Mouse (Mus musculus): Measurements from ENCODE around the gene Dach1. TPM values are rescaled to one million over a fixed set of nuclear protein-coding genes. Genes with fewer than 3 reads are reported as not detected.

Dach1 gene
- polyA plus RNA-seq, 1 experiment from 2014 or later = 9.4 TPM

DNA sequence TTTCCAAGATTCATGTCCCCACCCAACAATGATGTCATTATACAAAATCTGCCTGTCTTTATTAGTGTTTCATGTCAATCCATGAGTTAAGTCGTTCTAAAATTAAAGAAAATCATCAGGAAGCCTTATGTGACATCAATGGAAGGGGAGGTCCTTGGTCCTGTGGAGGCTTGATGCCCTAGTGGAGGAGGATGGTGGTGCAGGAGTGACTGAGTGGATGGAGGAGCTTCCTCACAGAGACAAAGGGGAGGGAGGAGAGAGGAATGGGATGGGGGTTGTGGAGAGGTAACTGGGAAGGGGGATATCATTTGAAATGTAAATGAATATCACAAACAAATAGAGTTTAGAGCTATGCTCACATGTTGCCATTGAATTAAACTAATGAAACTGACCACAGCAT, 287.6 kb downstream of the Dach1 start:
- Histone ChIP-seq H3K27ac (replicated peaks) (no peak overlapping the region), H3K27me3 (replicated peaks; ENCODE audit: low read depth, poor library complexity, severe bottlenecking) (no peaks in the 10 kb centered on the region), H3K4me3 (no peak overlapping the region), H3K9me3 (no peaks in the 10 kb centered on the region), H3K36me3 (replicated peaks) (no peaks in the 10 kb centered on the region), H3K4me1 (no peaks in the 10 kb centered on the region)
- WGBS = 45% methylated on average over 1 of the region's 1 CpGs
- no peak for DNase-seq (ENCODE audit: low spot score)

- Histone ChIP-seq H3K27me3 (replicated peaks; ENCODE audit: low read depth, poor library complexity, severe bottlenecking) (no peaks in the 10 kb centered on the region), H3K9me3 (no peaks in the 10 kb centered on the region), H3K4me3 (no peak overlapping the region), H3K27ac (replicated peaks) (no peak overlapping the region), H3K4me1 (no peaks in the 10 kb centered on the region), H3K36me3 (replicated peaks) (no peaks in the 10 kb centered on the region)
- WGBS = 58% methylated on average over 2 of the region's 2 CpGs
- no peak for DNase-seq (ENCODE audit: low spot score)
Observed at GRCm38 (mm10) chr14:97871001-97871400, 298.6 kb downstream of the Dach1 start.

GRCm38 (mm10) chr14:97858384-97858783, 311.2 kb downstream of the Dach1 start:
- no peak for DNase-seq (ENCODE audit: low spot score)
- Histone ChIP-seq H3K4me3 (no peak overlapping the region), H3K9me3 (no peaks in the 10 kb centered on the region), H3K36me3 (replicated peaks) (no peaks in the 10 kb centered on the region), H3K27ac (replicated peaks) (no peak overlapping the region), H3K4me1 (no peaks in the 10 kb centered on the region), H3K27me3 (replicated peaks; ENCODE audit: low read depth, poor library complexity, severe bottlenecking) (no peaks in the 10 kb centered on the region)
- 81% methylated on average over 3 of the region's 3 CpGs for WGBS

- Histone ChIP-seq H3K9me3 (no peaks in the 10 kb centered on the region), H3K27me3 (replicated peaks; ENCODE audit: low read depth, poor library complexity, severe bottlenecking) (no peaks in the 10 kb centered on the region), H3K4me1 (no peaks in the 10 kb centered on the region), H3K36me3 (replicated peaks) (no peaks in the 10 kb centered on the region), H3K4me3 (no peak overlapping the region), H3K27ac (replicated peaks) (no peak overlapping the region)
- DNase-seq (ENCODE audit: low spot score) = no peak
- WGBS = 52% methylated on average over 2 of the region's 2 CpGs
Observed at GRCm38 (mm10) chr14:97857276-97857675, 312.3 kb downstream of the Dach1 start.

GRCm38 (mm10) chr14:97855345-97855744, 314.2 kb downstream of the Dach1 start:
- H3K9me3 ChIP-seq = no peaks in the 10 kb centered on the region
- H3K27ac ChIP-seq (replicated peaks) = no peak overlapping the region
- H3K4me3 ChIP-seq = no peak overlapping the region
- no peaks in the 10 kb centered on the region for H3K27me3 ChIP-seq (replicated peaks; ENCODE audit: low read depth, poor library complexity, severe bottlenecking)
- H3K36me3 ChIP-seq (replicated peaks) = no peaks in the 10 kb centered on the region
- no peaks in the 10 kb centered on the region for H3K4me1 ChIP-seq
- 91% methylated on average over 1 of the region's 1 CpGs for WGBS
- DNase-seq (ENCODE audit: low spot score) = no peak

DNA sequence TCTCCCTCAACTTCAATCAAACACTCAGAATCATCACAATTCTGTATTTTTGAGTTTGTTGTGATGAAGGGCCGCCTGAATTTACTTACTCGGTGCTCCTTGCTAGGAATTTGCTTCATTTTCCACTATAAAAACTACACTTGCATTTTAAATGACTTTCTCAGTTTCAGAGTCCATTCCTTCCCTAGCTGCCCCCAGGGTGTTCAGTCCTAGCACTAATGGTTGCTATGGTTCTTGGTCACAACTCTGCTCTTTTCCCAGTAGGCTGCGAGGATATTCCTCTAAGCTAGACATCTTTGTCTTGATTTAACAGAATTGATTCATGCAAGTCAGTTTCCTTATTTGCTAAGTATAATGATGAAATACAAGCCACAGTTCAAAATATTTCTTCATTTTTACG, 319.1 kb downstream of the Dach1 start:
- Histone ChIP-seq H3K4me3 (no peak overlapping the region), H3K36me3 (replicated peaks) (no peaks in the 10 kb centered on the region), H3K4me1 (peaks cover 3% of the 10 kb centered on the region), H3K27me3 (replicated peaks; ENCODE audit: low read depth, poor library complexity, severe bottlenecking) (no peaks in the 10 kb centered on the region), H3K9me3 (no peaks in the 10 kb centered on the region), H3K27ac (replicated peaks) (no peak overlapping the region)
- no peak for DNase-seq (ENCODE audit: low spot score)
- 79% methylated on average over 4 of the region's 4 CpGs for WGBS

GRCm38 (mm10) chr14:97847641-97848040, 321.9 kb downstream of the Dach1 start:
- Histone ChIP-seq H3K27ac (replicated peaks) (no peak overlapping the region), H3K4me3 (no peak overlapping the region), H3K4me1 (peaks cover 3% of the 10 kb centered on the region), H3K36me3 (replicated peaks) (no peaks in the 10 kb centered on the region), H3K9me3 (no peaks in the 10 kb centered on the region), H3K27me3 (replicated peaks; ENCODE audit: low read depth, poor library complexity, severe bottlenecking) (no peaks in the 10 kb centered on the region)
- WGBS = 46% methylated on average over 1 of the region's 1 CpGs
- DNase-seq (ENCODE audit: low spot score) = no peak

GRCm38 (mm10) chr14:97839275-97839674, 330.3 kb downstream of the Dach1 start:
- no peaks in the 10 kb centered on the region for H3K27me3 ChIP-seq (replicated peaks; ENCODE audit: low read depth, poor library complexity, severe bottlenecking)
- WGBS = 91% methylated on average over 5 of the region's 5 CpGs
- no peak overlapping the region for H3K4me3 ChIP-seq
- H3K4me1 ChIP-seq = no peaks in the 10 kb centered on the region
- DNase-seq (ENCODE audit: low spot score) = no peak
- no peak overlapping the region for H3K27ac ChIP-seq (replicated peaks)
- H3K36me3 ChIP-seq (replicated peaks) = no peaks in the 10 kb centered on the region
- H3K9me3 ChIP-seq = no peaks in the 10 kb centered on the region

- Histone ChIP-seq H3K9me3 (no peaks in the 10 kb centered on the region), H3K4me1 (no peaks in the 10 kb centered on the region), H3K36me3 (replicated peaks) (no peaks in the 10 kb centered on the region; the same call in 1 of the 2 replicates), H3K27me3 (replicated peaks; ENCODE audit: low read depth, poor library complexity, severe bottlenecking) (no peaks in the 10 kb centered on the region), H3K27ac (replicated peaks) (no peak overlapping the region), H3K4me3 (no peak overlapping the region)
- 82% methylated on average over 3 of the region's 3 CpGs for WGBS
- DNase-seq (ENCODE audit: low spot score) = no peak
Observed at GRCm38 (mm10) chr14:97829865-97830264, 339.7 kb downstream of the Dach1 start.

GRCm38 (mm10) chr14:97814555-97815175, 354.9 kb downstream of the Dach1 start:
- 90% methylated on average over 7 of the region's 7 CpGs for WGBS
- H3K27ac ChIP-seq (replicated peaks) = no peak overlapping the region
- no peaks in the 10 kb centered on the region for H3K36me3 ChIP-seq (replicated peaks)
- H3K4me1 ChIP-seq = no peaks in the 10 kb centered on the region
- no peak overlapping the region for H3K4me3 ChIP-seq
- no peaks in the 10 kb centered on the region for H3K27me3 ChIP-seq (replicated peaks; ENCODE audit: low read depth, poor library complexity, severe bottlenecking)
- DNase-seq (ENCODE audit: low spot score) = no peak
- H3K9me3 ChIP-seq = no peaks in the 10 kb centered on the region

- DNase-seq (ENCODE audit: low spot score) = no peak
- H3K9me3 ChIP-seq = no peaks in the 10 kb centered on the region
- H3K36me3 ChIP-seq (replicated peaks) = no peaks in the 10 kb centered on the region
- 83% methylated on average over 11 of the region's 11 CpGs for WGBS
- H3K27ac ChIP-seq (replicated peaks) = no peak overlapping the region
- no peaks in the 10 kb centered on the region for H3K4me1 ChIP-seq
- H3K4me3 ChIP-seq = no peak overlapping the region
- no peaks in the 10 kb centered on the region for H3K27me3 ChIP-seq (replicated peaks; ENCODE audit: low read depth, poor library complexity, severe bottlenecking)
Observed at GRCm38 (mm10) chr14:97813557-97813956, 356.0 kb downstream of the Dach1 start.

- H3K27ac ChIP-seq (replicated peaks) = no peak overlapping the region
- no peaks in the 10 kb centered on the region for H3K36me3 ChIP-seq (replicated peaks)
- DNase-seq (ENCODE audit: low spot score) = no peak
- no peaks in the 10 kb centered on the region for H3K4me1 ChIP-seq
- 87% methylated on average over 5 of the region's 5 CpGs for WGBS
- H3K4me3 ChIP-seq = no peak overlapping the region
- no peaks in the 10 kb centered on the region for H3K9me3 ChIP-seq
- no peaks in the 10 kb centered on the region for H3K27me3 ChIP-seq (replicated peaks; ENCODE audit: low read depth, poor library complexity, severe bottlenecking)
Observed at GRCm38 (mm10) chr14:97795385-97795952, 374.1 kb downstream of the Dach1 start.

GRCm38 (mm10) chr14:97774135-97774767, 395.3 kb downstream of the Dach1 start:
- no peak for DNase-seq (ENCODE audit: low spot score)
- Histone ChIP-seq H3K27me3 (replicated peaks; ENCODE audit: low read depth, poor library complexity, severe bottlenecking) (no peaks in the 10 kb centered on the region), H3K9me3 (peaks cover 11% of the 10 kb centered on the region), H3K36me3 (replicated peaks) (no peaks in the 10 kb centered on the region), H3K27ac (replicated peaks) (no peak overlapping the region), H3K4me3 (no peak overlapping the region), H3K4me1 (no peaks in the 10 kb centered on the region)
- whole genome bisulfite sequencing = 88% methylated on average over 2 of the region's 2 CpGs

All from embryonic facial prominence, embryonic 10.5 days (tissue).